Mouse (Mus musculus) mesoderm, embryonic 11.5 days (tissue): ENCODE measurements at regions not wholly inside any gene's neighbourhood (a gene's known extent, or its start where the extent isn't known, plus 50 kb on each side); places are given as distances from the start of the nearest gene placed in this dataset.
"Not testable (repeated sequence)": the region's sequence is repeated elsewhere in the genome, so short reads cannot be mapped to it uniquely, and the experiment has no call there.

Experiments used
- DNase-seq: peaks from one replicate; pipeline ENCODE4 v3.0.0-alpha.2; 2012; ENCODE audit warnings: low read depth, low spot score

DNA sequence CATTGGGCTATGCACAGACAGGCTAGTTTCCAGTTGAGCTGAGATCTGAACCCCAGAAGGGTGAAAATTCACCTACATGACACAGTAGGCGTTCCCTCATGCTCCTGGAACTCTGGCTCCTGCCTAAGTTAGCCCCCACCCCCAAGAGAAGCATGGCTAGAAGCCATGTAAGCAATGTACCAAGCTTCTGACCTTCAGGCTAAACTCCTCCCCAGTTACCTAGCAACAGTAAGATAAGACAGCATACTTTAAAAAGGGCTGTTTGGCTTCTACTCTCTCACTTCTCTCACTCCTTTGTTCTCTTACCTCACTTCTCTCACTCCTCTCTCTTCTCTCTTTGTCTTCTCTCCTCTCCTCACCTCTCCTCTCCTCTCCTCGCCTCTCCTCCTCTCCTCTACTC, 629.7 kb upstream of the Prmt6 start:
- not testable (repeated sequence) for DNase-seq

DNA sequence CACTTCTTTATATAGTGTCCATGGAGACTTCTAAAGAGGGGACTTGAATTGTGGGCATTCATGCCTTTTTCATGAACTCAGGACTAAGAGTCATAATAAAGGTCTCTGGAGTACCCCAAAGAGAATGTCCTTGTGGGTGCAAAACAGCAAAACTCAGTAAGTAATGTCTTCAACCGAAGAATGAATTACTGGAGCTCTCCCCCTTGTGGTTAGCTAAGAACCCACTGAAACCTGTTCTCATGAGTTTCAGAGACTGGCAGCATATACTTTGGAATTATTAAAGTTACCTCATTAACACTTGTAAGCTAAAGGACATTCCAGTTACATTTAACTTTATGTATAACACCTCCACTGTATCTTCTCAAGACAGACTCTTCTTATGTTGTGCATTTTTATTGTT, 615.2 kb upstream of the Prmt6 start:
- no peak for DNase-seq

DNA sequence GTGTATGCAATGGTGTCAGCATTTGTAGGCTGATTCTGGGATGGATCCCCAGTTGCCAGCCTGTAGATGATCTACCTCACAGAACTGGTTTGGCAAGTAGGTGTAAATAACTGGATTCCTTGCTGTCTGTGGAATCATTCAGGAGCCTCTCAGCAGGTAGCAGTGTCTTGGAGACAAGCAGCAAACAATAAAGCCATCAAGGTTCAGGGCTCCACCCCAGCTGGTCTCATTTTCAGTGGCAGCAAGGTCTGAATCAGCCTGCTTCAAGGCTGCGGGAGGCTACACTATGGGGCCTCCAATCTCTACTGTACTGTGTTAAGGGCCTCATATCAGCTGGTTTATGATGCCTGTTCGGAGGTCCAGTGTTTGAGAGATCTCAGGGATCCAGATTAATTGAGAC, 596.4 kb upstream of the Prmt6 start:
- DNase-seq = no peak

DNA sequence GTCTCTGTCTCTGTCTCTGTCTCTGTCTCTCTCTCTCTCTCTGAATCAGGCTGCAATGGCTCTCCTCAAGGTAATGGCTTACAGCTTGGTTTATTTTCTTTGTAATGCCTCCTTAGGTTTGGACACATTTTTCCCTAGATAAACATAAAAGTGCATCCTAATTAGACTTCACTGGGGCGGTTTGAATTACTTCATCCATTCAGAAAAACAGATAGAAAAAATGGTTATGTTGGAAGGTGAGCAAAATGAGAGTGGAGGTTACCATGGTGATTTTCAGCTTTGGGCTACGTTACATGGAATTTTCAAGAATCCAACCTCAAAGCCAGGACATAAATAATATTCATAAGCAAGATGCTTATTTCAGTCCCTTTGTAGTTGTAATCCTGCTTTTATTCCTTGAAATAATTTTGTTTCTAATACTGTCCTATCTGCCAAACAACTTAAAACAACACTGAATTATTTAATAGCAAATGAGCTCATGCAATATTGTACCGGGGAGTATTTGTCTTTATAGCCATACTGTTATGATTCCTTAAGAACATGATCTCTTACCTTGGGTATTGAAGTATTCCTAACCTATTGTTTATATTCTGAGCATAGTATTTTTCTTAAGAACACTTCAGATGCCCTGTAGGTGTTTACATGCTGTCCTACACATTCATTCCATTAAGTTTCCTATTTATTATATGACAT, 570.1 kb upstream of the Prmt6 start:
- DNase-seq = no peak

DNA sequence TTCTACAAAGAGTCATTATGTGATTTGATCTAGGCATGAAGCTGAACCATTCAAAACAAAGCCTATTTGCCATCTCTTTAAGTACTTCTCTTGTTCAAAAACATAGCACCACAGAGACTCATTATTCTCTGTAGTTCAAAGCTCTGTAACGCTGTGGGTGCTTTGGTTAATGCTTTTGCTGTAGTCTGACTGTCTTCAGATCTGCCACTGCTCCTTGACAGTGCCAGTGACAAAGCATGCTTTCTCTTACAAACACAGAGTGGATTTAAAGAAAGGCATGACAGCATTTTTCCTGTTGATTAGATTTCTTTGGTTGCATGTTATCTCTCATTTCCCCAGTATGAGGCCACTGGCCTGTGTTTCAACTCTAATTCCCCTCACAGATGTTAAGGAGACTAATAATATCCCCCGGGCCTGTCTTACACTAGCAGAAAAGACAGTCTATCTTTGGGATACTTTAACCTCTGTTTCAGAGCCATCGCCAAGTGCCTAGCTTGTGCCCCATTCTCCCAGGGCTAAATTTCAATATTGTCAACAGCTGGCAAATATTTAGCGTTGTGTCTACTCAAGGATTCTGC, 538.3 kb upstream of the Prmt6 start:
- DNase-seq = peak; percentile 13

DNA sequence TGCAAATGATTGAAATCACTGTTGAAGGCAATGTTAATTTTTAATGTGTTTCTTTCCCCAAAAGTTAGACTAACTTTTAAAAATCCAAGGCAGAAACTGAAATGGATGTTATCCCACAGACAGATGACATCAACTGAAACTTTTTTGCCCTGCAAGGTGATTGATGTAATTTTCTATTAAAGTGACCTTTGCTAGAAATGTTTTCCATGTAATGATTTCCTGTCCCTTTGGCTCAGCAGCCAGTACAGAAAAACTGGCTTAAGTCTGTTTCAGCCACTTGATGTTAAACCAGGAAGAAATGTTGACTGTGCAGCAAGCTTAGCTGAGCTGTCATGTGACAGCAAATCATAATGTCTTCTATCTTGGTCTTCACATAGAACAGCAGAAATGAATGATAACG, 504.5 kb upstream of the Prmt6 start:
- DNase-seq = no peak

DNA sequence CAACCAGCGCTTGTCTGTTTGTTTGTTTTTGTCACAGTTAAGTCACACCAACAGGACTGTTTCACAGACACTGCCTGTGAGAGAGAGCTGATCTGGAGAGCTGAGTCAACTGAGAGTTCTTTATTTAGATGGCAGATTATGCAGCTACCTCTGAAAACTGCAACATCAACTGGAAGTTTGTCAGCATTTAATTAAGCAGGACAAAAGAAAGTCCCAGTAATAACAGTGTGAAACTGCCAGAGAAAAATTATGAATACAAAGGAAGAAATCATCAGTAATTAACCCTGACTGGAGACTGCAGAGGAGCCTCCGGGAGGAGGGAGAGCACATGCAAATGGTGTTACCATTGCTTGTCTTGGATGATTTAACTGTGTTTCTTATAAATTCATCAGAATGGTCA, 495.5 kb upstream of the Prmt6 start:
- DNase-seq = no peak

DNA sequence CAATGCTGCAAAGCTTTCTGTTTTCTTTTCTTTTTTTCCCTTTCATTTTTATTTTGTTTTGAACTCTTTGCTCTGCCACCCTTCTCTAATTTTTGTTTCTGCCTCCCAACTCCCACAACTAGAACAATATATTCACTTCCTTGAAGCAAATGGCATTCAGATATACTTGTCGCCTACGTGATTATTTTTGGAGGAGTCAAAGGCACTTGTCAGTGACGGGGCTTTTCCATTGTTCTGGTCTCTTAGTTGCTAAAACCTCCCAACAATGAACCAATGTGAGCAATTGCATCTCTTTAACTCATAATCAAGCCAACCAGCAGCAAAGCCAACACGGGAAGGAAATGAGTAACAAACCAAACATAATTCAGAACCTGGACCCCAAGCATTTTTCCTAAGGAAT, 449.3 kb upstream of the Prmt6 start:
- no peak for DNase-seq

DNA sequence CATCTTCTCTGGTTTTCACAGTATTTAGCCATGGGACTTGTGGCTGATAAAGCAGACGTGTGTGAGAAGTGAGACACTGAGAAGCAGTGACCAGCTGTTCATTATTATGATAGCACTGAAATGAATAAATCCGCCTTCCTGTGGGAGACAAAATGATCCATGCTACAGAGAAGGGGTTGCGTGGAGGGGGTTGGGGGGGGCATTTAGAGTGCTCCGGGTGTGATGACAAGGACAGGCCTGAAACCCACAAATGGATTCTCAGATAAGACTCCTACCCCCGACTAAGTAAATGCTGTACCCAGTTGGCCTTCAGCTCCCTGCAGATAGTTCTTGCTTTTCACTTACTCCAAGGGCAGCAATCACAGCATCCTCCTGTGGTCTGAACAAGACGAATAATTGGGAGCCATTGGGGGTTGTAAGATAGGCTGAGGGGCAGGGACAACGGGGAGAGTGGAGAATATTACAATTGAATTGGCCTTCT, 416.8 kb upstream of the Prmt6 start:
- no peak for DNase-seq

DNA sequence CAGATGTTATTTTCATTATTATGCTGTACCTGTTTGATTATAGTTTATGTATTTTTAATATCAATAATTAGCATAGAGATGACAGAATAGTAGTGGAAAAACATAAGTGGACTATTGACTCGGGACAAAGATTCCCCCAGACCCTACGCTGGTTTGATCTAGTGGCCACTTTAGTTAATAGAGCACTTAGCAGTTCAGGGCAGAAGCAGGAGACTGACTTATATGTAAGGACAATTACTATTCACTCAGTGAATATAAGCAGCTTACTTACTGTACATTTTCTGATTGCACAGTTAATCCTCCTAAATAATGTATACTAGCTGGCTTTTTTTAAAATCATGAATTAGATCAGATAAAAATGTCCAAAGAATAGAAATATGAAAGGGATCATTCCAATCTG, 416.2 kb upstream of the Prmt6 start:
- no peak for DNase-seq

DNA sequence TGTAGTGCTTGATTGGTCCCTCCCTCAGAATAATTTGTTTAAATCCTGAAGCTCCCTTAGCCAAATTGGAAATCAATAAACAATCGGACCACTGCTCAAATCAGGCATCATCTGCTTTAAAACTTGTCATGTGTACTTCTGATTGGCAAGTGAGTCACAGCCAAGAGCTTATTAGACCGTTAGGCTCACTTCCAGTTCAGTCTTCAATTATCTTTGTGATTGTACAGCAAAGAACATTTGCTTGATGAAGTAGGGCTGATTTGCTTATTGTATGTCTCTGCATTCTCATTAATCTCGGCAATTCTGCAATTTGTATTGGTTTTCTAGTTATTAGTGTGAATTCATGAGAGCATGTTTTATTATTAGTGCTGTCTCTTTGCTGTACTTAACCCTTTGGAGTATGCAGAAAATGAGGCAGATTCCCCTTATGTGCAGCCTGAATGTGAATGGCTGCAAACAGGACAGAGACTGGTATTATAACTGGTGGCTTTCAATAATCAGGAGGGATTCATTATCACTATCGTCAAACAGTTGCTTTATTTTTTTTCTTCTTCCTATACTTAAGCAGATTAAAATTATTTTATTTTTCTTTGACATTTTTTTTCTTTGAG, 406.8 kb upstream of the Prmt6 start:
- no peak for DNase-seq

DNA sequence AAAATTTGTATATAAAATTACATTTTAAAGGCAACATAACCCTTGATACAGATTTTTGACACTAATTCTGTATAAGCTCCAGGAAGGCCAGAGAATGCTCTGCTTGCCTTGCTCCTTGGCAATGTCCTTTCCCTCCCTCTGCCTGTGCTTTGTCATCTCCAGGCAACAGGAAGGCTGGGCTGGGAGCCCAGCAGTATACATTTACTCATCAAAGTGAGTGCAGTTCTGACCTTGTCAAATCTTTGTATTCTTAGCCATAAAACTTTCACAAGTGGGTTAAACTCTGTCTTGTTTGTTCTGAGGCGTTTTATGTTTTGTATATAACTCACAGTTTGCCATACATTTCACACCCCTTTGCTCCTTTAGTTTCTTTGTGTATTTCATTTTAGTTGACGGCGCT, 375.5 kb upstream of the Prmt6 start:
- no peak for DNase-seq

DNA sequence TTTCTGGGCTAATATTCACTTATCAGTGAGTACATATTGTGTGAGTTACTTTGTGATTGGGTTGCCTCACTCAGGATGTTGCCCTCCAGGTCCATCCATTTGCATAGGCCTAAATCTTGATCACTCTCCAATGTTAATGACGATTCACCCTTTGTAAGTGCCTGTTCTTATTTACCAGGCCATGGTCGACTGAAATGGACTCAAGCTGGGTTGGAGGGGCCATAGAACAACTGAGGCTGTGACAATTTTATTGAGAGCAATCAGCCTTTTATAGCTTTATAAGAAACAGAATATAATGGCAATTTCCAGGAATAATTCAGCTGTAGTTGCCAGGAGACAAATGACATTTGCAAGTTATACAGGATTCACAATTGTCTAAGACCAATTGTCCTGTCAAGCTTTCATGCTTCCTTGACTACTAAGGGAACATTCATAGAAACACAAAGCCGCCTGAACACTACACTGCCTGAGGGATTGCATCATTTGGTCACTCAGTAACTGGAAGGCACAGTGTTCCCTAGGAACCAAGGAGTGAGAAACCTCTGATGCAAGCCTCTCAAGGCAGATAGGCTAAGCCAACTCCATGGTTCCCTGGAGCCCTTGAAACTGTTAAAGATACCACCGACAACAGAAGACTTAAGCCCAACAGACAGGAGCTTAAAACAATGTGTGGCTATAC, 348.5 kb upstream of the Prmt6 start:
- DNase-seq = peak; percentile 26

DNA sequence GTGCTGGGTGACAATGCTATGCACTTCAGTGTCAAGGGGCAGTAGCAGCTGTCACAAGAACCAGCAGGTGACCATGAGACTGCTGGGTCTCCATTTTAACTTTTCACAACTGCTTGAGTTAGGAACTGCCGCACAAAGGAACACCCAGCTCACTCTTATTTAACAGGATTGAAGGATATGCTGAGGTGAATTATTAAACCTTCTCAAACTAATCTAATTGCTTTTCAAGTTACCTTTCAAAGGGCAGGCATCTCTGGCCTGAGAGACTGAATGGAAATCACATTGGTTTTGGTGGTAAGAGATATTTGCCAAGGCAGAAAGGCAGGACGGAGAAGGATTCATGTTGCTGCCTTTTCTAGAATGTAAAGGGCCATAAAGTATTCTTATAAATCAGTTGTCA, 332.0 kb upstream of the Prmt6 start:
- peak; percentile 2 for DNase-seq

DNA sequence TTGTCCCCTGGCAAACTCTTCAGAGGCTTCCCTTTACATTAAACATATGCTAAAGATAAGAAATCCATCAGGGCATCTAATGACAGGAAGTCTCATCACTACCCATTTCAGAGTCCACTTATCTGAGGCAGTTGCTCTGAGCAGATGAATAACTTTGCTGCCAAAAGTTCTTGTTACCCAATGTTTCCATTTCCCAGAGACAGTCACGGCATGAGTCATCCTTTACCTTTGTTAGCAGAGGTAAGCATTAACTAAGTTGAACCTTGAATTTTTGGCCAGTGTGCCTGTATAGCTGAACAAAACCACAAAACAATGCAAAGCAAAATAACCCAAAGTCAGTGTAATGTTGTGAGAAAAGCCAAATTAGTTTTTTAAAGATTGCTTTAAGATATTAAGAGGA, 328.5 kb upstream of the Prmt6 start:
- no peak for DNase-seq

DNA sequence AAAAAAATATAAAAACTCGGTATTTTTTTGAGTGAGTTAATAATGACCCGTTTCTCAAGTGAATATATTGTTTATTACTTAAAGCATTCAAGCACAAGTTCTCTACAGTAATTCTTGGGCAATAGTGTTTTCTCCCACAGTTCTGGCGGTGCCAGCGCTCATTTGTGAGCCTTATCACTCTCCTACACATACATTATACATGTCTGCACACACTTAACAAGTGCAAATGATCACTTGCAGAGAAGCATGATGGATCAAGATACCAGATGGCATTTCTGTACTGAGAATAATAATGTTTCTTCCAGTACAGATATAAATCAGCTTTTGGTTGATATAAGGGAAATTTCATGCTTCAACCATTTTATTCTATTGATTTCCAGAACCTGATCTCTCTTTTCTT, 316.4 kb upstream of the Prmt6 start:
- no peak for DNase-seq

DNA sequence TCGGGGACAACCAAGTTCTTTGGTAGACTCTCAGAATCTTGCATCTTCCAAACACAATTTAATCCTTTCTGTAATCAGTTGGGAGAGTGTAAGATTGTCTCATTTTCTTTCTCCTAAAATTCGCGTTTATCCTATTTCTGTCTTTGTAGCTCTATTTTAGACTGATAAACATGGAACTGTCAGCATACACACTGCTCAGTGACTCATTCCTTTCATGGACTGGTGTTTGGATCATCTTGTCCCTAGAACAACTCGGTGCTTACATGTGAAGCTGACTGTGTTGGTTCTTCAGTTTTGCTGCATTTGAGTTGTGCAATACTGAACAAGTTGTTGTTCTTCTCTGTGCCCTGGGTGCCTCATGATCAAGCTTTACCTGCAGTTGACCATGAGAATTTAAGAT, 296.5 kb upstream of the Prmt6 start:
- no peak for DNase-seq

DNA sequence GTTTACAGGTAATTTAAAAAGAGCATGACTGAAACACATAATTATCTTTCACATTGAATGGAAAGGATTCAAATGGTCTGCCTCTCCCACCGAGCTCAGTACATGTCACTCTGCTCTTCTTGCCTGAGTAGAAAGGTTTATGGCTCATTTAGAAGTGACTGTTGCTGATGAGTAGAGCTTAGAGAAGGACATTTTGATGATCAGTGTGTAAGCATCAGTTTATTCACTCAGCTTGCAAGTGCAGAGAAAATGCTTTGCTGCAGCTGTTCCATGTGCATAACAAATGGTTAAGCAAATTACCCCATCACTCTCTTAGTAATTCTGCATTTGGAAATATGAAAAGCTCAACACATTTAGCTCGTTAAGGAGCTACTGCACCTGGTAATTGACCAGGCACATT, 287.5 kb upstream of the Prmt6 start:
- DNase-seq = no peak
